Mouse (Mus musculus) layer of hippocampus, postnatal 36 days (tissue): ENCODE measurements around the gene Ssu72. TPM values are rescaled to one million over a fixed set of nuclear protein-coding genes. Genes with fewer than 3 reads are reported as not detected.
"Not testable (repeated sequence)": the region's sequence is repeated elsewhere in the genome, so short reads cannot be mapped to it uniquely, and the experiment has no call there.

Source experiments
- DNase-seq, 2 experiments: peaks; one replicate each; pipeline ENCODE4 v3.0.0; 2022
- total RNA-seq, 2 experiments: library from RNA; stranded (reverse); gene quantifications; 2 replicates each; pipeline ENCODE4 v1.2.3; 2021

Gene Ssu72
- total RNA-seq, 2 experiments from 2014 or later = 78.3 to 82.6 TPM

DNA sequence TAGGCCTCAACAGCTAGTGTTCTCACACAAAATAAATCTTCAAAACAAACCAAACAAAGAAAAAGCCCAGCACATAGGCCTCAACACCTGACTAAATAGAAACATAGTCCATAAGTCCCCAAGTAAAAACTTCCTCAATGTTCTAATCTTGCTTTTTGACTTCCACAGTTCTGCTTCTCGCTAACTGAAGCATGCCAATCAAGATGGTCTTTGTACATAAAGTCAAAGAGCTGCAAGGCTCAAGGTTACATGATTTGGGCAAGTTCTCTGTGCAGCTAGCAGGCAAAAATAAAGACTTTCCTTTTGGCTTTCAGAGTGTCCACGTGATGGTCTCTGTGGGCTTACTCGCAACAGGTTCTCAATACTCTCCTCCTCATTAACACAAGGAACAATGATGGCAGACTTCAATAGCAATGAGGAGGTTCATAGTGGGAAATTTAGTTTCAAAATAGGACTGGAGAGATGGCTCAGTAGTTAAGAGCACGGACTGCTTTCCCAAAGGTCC, 1.1 kb upstream of the Ssu72 start:
- DNase-seq = no peak

- DNase-seq = no peak
These were observed 961 bp downstream of the Ssu72 start for GRCm38 (mm10) chr4:155705592-155705929.

DNA sequence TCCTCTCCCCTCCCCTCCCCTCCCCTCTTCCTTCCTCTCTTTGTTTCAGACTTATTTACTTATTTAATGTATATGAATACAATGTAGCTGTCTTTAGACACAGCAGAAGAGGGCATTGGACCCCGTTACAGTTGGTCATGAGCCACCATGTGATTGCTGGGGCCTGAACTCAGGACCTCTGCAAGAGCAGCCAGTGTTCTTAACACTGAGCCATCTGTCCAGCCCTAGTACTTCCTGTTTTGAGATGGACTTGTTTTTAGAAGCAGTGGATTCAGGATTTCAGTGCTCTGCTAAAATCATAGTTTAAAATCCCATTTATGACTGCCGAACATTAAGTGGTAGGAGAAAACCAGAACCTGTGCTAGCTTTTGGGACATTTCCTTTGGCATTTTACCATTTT, 4.0 kb downstream of the Ssu72 start:
- DNase-seq = no peak

DNA sequence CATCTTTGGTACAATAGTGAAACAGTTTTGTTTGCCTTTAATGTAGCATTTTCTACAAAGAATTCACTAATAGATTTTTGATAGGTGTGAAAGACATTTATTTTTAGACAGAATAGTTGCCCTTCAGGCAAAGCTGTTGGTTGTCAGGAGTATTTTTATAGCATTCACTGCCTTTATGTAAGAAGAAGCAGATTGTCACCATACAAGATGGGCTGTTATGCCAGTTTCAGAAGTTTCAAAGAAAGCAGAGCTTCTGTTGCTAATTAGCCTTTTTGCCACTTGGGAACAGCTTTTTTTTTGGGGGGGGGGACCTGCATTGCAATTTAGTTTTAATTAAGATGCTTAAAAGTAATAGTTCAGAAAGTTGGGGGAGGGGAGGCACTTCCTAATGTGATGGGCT, 4.4 kb downstream of the Ssu72 start:
- no peak for DNase-seq

GRCm38 (mm10) chr4:155710521-155711252, 6.1 kb downstream of the Ssu72 start:
- no peak for DNase-seq

DNA sequence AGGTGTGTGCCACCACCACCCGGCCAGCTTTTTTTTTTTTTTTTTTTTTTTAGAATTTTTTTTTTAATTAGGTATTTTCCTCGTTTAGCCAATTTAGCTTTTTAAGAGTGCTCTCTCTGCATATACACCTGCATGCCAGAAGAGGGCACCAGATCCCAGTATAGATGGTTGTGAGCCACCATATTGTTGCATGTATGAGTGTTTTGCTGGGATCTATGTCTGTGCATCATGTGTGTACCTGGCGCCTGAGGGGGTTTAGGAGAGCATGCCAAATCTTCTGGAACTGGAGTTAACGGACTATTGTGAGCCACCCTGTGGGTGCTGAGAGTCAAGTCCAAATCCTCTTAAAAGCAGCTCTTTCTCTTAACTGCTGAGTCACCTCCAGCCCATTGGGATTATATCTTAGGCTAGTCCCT, 17.1 kb downstream of the Ssu72 start:
- DNase-seq = no peak

DNA sequence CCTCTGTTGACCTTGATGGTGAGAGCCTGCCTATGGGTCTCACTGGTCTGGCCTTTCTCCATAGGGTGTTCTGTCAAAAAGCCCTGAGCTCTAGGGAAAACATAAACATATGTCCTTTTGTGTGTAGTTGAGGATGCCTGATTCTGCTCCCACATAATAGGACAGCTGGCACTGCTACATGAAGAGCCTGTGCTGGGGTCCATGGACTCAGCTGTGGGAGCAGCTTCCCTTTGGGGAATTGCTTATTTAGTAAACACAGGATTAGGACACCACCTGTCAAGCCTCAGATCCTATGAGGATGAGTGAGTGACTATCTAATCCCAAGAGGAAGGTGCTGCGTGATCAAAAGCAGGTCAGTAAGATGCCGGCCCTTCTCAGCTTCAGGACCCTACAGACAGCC, 23.4 kb downstream of the Ssu72 start:
- DNase-seq = no peak

DNA sequence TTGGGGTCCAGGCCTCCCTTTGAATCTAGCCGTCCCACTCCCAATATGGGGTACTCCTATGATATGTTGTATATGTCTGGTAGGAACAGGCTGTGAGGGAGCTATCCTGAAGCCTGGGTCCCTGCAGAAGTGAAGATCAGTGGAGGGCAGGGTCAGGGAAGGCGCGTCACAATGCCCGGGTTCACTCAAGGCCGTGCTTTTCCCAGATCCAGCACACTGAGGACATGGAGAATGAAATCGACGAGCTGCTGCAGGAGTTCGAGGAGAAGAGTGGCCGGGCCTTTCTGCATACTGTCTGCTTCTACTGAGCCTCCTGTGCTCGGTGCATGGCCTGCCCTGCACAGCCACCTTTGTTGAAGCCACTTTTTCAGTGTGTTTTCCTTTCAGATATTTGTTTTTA, 28.7 kb downstream of the Ssu72 start:
- no peak for DNase-seq

- DNase-seq = peak; percentile 90
These were observed 29.8 kb downstream of the Ssu72 start, which contains the start of gene Tmem240 for GRCm38 (mm10) chr4:155734350-155734941. TSS of gene Tmem240 (plus strand) at chr4:155734800.

- DNase-seq = peak; percentile 36 to 37
These were observed 30.5 kb downstream of the Ssu72 start for GRCm38 (mm10) chr4:155734951-155735702.

GRCm38 (mm10) chr4:155735788-155736187, 31.2 kb downstream of the Ssu72 start:
- DNase-seq = no peak

- DNase-seq = no peak
These were observed 31.8 kb downstream of the Ssu72 start for GRCm38 (mm10) chr4:155736421-155736820.

DNA sequence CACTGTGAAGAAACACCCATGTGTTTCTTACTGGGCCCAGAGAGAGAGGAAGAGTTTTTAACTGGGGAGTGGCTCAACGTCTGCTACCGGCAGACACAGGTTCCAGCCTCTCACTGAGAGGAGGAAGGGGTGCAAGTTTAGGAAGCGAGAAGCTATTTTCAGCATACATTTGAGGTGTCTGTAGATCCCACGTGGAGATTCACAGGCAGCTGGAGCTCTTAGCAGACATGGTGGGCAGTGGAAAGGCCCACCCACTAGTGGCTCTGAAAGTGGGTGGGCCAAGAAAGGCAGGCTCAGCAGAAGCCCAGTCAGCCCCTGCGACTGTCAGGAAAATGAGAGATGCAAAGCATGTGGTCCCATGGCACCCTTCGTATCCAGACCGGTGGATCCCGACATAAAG, 33.7 kb downstream of the Ssu72 start:
- DNase-seq = no peak

DNA sequence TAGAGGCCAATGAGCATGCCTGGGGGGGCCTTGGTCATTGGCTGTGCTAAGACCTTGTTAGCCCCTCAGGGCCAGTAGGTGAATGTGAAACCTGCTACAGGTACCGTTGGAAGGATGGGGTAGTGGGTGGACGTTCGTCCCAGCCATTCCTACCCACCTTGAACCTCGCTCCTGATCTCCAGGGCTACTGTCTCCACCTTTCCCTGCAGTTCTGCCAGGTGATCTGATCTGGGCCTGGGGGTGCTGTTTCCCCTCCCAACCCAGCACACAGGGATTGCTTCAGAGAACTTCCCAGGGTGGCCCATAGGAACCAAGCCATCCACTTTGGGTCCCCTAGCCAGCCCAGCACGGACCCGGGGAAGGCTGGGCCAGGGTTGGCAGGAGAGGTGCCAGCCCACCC, 34.6 kb downstream of the Ssu72 start:
- DNase-seq = no peak

GRCm38 (mm10) chr4:155739741-155740636, 35.4 kb downstream of the Ssu72 start:
- no peak for DNase-seq

GRCm38 (mm10) chr4:155740681-155741080, 36.1 kb downstream of the Ssu72 start:
- not testable (repeated sequence) for DNase-seq

DNA sequence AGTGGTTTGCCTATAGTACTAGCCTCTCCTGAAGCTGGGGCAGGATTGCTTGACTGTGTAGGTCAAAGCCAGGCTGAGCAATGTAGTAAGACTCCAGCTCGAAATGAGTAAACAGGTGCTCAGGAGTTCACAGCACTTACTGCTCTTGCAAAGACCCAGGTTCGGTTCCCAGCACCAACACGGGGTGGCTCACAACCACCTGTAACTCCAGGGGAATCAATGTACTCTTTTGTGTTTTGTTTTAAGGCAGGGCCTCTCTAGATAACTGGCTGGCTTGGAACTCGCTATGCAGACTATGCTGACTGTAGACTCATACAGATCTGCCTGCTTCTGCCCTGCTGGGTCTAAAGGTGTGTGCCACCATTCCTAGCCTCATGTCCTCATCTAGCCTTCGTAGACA, 38.1 kb downstream of the Ssu72 start:
- no peak for DNase-seq

DNA sequence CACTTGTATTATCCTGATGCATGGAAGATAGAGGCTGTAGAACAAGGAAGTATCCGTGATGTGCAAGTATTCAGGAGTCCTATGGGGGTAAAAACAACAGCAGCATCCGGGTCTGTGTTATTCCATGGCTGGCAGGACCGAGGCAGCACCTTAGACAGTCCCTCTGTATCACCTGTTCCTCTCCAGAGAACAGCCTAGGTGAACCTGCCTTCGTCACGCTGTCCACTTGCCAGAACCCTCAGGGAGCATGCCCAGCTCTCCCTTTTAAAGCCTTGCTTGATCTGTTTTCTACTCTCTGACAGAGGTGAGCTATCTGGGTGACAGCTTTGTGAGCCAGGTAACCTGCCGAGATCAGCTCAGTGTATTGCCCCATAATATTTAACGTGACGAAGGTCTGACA, 39.9 kb downstream of the Ssu72 start:
- no peak for DNase-seq

DNA sequence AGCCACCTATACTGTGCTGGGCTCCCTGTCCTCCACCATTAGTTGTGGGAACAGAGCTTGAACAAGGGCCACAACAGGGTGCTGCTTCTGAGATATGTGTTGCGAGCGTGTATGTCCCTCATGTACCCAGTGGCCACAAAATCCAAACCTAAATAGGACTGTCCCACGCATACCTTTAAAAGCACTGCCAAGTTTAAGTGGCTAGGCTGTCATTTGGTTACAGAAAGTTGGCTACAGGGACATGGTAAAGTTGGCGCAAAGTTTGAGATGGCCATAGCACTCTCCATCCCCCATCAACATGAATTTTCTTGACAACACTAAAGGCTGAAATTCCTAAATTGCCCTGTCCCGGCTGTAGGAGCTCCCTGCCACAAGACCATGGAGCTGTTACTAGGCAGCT, 40.5 kb downstream of the Ssu72 start:
- no peak for DNase-seq

DNA sequence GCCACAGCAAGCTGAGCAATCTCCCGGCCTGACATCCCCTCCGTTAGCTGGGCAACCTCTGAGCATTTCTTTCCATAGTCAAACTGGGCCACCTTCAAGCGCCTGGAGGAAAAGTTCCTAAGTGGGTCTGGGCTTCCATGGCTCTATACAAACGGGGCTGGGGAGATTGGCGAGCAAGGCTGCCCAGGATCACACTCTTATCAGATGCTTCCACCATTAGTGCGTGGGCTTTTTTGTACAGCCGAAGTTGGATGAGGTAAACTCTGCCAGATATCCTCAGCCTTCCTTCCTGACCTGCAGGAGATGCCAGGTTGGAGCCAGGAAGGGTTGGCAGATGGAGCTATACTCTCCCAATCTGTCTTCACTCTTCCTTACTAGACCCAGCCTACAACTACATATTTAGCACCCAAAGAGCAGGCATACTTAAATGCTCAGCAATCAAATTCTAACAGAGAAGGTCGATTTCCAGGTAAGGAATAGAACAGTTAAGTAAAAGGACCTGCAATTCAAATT, 41.5 kb downstream of the Ssu72 start:
- DNase-seq = no peak

DNA sequence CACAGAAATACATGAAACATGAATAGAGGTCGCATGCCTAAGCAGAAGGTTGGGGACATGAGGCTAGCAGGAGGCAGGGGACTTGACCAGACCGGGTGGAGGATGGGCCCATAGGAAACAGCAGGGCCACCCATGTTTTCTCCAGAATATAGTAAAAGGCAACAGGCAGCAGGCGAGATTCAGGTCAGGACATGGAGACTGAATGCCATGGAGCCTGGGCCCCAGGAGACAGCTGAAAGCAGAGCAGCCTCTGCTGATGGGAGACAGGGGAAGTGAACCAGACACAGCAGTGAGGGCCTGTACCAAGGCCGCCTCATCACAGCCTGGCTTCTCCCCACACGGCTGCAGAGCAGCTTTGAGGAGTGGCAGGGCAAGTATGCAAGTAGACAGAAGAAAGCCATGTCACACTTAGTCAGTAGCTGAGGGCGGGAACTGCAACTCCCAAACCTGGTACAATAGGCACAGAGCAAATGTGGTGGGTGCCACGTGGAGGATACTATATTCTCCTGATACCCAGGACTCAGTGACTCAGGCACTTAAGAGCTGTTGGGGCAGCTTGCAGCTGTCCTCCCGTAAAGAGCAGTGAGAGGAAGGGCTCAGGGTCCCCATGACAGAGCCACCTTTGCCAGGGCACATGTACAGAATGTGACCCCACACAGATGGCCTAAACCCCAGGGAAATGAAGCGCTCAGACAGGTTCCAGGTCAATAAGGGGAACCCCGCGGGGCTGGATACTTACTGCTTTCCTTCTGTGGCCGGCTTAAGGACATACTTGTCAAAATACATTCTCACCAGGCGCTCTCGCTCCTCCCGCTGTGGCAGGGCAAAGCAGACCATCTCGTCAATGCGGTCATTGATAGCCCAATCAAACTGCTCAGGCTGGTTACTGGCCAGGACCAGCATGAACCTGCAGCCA, 42.2 kb downstream of the Ssu72 start:
- DNase-seq = no peak
